Mouse (Mus musculus) cerebral cortex, adult 2 months (tissue): ENCODE data around the gene Cep170.

Source experiments
- WGBS: fragments of 180-500 bp; shearing (Covaris S2); methylation state at CpG from one replicate; pipeline ENCODE4 v1.1.7; 2018; 5-methylcytosine and 5-hydroxymethylcytosine counted together

Gene Cep170

DNA sequence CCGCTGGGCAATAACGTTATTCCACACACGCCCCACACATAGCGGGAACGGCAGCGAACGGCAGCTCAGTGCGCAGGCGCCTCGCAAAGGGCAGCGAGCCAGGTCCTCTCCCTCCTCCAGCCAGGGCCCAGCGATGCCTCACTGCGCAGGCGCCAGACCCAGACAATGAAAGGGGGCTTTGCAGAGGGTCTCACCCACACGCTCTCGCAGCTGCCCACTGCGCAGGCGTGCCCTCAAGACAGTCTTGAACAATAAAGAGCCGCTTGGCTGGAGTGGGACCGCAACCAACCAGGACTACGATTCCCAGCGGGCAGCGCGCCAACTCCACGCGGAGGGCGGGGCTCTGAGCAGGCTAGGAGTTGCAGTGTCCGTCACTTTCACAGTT lies at the start of gene Cep170:
TSS of gene Cep170 (minus strand) at position 32 of the 385 bp plus-strand sequence.
- WGBS = under 1% methylated on average over 28 of the region's 28 CpGs

DNA sequence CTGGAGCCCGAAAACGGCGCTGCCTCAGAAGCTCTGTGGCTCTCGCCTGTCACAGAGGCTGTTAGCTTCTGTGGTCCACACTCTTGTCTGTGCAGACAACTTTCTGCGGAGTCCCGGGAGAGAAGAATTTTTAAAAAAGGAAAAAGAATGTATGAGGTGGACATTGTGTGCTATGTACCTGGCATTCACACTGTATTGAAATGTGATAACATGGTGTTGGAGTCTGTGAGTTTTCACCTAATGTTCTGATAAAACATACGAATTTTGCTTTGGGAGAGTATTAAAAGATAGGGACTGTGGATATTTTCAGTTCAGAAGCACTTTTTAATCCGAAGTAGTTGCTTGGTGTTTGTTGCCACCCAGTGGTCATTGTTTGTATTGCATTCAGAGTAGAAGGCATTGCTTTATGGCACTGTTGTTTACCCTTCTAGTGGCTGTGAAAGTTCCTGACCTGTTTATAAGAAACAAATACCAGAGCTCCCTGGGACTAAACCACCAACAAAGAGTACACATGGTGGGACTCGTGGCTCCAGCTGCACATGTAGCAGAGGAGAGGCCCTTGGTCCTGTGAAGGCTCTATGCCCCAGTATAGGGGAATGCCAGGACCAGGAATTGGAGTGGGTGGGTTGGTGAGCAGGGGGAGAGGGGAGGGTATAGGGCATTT lies 48.2 kb upstream of the Cep170 start:
- WGBS = 59% methylated on average over 9 of the region's 9 CpGs

DNA sequence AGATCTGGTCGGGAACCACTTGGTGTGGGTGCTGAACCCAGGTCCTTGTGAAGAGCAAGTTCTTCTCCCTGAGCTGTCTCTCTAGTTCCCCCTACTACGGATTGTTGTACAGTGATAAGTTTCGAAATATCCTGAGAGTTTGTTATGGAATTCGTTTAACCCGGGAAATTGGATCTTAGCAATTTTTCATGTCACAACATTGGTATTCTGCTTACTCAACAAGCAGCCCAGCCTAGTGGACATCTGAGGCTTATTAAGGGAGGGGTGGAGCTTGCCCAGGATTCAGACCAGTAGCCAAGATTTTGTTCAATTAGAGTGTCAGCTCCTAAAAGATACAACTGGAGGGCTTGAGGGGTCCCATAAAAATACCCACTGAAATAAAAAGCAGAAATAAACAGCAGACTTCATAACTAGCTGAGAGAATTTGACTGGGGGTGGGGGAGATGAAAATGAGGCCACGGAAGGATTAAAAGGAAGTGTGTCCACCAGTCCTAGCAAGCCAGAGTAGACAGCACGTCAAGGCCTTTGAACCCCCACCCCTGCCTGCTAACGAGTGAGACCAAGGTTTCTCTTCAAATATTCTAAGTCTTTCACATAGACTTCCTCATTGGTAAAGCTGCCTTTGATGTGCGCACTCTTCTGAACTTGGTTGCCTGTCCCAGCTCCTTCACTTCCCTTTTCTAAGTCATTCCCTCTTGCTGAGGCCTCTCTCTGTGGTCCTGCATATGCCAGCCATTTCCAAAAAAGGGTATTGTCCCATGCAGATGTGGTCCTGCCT lies 39.1 kb upstream of the Cep170 start:
- 81% methylated on average over 9 of the region's 9 CpGs for WGBS

DNA sequence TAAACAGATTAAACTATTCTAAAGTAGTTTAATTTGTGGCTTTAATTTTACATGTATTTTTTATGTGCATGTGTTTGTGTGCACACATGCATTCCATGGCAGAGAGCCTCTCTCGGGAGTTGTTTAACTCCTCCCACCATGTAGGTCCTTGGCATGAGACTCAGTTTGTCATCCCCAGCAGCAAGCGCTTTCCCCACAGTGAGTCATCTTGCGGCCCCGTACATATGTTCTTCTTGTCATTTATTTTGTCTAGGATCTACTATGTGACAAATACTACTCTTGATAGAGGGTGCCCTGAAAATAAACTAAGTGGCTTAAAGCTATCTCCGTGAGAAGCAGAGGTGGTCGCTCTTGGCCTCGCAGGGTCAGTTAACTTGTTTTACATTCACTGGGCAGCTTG lies 37.5 kb upstream of the Cep170 start:
- 66% methylated on average over 7 of the region's 7 CpGs for WGBS

DNA sequence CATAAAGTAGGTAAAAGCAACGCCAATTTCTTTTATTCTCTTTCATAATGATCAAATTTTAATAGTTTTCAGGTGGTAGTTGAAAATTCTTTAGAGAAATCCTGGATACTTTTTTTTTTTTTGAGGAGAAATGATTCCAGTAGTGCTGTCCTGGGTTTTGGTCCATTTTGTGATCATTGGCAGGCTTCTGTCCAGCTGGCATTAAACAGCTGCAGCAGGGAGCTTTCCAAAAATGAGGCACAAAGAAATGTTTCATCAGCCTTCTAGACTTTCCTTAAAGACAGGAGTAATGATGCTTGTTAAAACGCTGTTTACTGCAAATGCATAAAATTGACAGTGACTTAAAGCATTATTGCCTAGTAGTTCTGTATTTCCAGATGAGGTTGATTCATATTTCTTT lies 35.5 kb upstream of the Cep170 start:
- 73% methylated on average over 2 of the region's 2 CpGs for WGBS

DNA sequence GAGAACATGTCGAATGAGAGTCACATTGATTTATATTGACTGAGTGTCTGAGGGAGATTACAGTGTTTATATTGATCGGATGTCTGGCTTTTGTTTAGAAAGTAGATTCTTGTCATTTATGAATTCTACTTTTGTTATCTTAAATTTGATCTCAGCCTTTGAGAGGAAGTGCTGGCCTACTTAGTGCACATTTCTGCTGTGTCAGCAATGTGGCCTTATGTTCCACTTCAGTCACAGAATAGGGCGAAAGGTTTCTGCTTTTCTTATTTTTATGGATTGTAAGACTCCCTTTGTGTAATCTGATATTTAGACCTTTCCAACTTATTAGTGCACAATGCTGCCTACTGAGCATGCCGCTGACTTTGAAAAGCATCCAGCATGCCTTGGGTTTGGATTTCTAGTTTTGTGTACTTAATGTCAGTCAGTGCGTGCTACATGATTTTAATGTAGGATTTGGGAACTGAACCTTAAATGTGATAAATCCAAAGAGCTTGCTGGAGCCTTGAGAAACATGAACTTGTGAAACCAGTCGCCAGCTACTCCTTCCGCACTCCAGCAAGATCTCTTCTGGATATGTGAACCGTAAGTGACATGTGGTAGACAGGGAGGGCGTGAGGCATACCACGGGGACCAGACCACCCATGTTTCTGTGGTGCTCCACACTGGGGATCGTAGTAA lies 34.9 kb upstream of the Cep170 start:
- WGBS = 83% methylated on average over 11 of the region's 11 CpGs

DNA sequence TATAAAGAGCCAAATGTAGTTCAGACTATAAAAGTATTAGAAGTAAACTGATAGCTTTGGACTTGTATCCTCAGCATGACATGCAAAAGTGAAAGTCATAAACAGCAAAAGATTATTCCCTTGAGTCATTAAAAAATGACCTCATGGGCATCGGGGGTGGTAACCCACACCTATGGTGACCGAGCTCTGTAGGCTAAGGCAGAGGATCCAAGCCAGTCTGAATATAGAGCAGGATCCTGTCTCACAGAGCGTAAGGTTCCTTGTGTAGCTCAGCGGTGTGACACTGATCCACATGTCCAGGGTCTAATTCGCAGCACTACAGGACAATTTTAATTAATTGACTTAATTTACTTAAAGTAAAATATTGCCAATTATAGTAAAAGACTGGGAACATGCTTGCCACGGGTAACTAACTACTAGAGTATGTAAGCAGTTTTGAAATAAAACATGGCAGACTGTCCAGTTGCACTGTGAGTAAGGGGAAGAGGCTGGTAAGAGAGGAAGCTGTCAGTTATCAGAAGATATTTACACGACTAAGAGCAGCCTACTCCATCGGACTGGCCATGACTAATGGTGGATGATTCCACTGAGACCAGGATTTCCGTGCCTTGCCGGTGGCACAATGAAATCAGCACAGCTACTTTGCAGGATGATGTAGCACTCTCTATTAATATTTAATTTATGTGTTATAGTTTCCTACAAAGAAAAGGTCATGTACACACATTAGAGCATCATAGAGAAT lies 33.4 kb upstream of the Cep170 start:
- whole genome bisulfite sequencing = 88% methylated on average over 10 of the region's 10 CpGs

DNA sequence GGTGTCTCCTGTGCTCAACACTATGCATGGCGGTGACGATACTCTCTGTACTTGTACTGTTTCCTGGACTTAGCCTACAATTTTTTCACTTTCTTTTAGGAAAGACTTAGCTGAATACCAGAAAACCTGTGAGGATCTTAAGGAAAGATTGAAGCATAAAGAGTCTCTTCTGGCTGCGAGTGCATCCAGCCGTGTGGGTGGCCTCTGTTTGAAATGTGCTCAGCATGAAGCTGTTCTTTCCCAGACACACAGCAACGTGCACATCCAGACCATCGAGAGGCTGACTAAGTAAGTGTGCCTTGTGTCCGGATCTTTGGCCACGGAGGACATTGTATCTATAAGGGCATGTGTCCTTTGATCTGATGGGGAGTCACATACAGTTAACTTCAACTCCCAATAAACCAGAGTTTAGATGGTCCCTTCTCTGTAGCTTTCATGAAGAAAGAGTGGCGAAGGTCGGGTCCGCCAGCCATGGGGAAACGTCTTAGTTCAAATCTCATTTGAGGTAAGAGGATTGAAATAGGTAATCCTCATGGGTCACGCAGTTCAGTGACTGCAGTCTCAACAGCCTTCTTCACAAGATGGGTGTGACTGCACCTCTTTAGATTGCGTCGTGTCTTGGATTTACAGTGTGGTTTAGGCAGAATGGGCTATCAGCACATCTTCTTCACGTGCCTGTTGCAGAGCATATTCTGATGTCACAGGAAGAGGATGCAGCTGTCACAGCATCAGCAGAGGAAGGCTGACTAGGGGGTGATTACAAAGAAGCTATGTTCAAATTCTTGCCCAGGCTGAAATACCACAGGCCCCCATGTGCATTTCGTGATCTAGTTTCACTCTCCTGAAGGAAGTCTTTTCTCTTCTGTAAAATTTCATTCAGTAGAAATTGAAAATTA lies 31.5 kb upstream of the Cep170 start:
- 62% methylated on average over 17 of the region's 17 CpGs for WGBS

DNA sequence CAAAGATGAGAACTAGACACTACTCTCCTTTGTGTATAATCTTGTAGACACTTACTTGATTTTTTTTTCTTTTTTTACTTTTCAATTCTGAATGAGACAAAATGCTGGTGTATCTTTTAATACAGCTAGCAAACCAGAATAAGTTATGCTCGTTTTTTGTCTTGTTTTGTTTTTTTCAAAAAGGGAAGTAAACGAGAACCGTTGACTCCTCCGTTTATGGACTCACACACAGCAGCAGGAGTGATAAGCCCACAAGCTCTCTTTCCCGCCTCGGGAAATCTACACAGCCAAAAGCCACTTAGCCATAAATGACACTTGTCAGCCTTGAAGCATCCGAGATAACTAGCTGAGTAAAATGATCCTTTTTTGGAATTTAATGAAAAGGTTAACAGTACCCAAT lies 22.7 kb upstream of the Cep170 start:
- WGBS = 84% methylated on average over 7 of the region's 7 CpGs

DNA sequence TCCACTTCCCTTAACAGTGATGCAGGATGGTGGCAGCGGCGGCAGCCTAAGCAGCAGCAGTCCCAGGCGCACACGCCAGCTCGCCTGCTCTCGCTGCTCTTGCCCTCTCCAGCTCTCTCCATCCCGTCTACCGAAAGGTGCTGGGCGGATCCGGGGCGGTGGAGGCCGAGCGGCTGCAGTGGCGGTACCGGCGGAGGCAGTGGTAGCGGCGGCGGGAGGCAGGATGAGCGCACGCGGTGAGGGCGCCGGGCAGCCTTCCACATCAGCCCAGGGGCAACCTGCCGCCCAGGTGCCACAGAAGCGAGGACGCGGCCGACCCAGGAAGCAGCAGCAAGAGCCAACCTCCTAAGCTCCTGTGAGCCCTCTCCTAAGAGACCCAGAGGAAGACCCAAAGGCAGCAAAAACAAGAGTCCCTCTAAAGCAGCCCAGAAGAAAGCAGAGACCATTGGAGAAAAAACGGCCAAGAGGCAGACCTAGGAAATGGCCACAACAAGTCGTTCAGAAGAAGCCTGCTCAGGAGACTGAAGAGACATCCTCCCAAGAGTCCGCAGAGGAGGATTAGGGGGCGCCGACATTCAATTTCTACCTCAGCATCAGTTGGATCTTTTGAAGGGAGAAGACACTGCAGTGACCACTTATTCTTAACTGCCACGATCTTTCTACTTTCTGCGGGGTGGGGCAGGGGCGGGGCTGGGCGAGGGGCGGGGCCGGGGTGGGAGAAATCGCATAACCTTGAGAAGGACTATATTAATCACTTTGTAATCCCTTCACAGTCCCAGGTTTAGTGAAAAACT lies 21.8 kb upstream of the Cep170 start:
- 39% methylated on average over 41 of the region's 41 CpGs for WGBS

DNA sequence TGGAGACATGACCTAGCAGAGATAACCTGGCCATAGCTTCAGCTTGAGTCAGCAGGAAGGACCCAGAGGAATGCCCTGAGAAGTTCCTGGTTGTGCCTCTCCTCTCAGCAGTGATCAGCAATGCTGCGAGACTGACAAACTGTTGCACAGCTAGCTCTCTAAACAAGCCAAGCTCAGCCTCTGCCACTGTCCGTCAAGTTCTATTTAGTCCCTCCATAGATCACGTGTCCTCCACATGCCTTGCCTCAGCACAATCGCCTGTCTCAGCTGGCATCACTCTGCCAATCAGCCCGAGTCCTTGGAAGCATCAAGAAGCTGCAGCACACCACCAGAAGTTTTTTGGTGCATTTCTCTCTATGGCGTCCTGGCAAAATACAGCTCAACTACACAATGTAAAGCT lies 21.0 kb upstream of the Cep170 start:
- WGBS = 80% methylated on average over 6 of the region's 6 CpGs

DNA sequence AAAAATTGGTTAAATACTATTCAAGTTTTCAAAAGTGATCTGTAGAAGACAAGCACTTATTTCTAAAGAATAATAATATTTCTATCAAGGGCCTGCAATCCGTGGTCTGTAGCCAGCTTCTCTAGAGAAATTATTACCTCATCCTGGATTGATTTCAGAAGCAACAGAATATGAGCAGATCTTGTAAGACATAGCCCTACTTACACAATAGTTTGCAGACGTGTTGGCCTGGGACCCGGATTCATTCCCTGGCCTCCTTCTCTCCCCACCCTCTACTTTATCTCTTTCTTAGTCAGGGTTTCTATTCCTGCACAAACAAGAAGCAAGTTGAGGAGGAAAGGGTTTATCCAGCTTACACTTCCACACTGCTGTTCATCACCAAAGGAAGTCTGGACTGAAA lies 20.1 kb upstream of the Cep170 start:
- 88% methylated on average over 3 of the region's 3 CpGs for WGBS

DNA sequence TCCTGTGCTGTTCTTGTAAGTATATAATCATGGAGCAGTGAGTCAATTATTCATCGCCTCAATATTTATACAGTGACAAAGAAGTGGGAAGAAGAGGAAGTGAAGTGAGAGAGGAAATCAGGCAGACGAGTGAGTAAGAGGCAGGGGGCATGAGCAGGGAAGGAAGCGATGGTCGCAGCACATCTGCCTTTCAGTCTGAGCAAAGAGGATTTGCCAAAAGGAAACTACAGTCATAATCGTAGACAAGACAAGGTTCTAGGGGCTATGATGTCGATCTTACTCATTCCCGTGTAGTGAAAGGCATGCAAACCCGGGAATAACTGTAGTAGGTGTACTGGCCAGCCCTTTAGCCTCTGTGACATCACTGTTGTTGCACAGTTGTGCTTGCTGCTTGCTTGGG lies 18.7 kb upstream of the Cep170 start:
- 54% methylated on average over 8 of the region's 8 CpGs for WGBS

DNA sequence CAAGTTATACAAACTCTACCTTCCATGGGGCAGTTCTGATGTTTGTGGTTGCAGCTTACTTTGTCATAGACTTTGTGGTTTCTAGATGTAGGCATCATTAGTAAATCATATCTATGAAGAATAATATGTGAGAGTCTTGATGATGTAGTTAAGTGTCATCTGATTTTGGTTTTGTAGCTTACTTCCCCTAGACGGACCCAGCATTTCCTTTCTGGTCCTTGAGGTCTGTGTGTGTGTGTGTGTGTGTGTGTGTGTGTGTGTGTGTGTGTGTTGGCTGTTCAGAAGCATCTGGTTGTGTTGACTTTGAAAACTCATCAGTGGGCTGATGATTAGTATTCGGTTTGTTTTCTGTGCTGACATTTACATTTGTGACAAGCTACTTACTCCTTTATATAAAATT lies 18.2 kb upstream of the Cep170 start:
- 84% methylated on average over 2 of the region's 2 CpGs for WGBS

DNA sequence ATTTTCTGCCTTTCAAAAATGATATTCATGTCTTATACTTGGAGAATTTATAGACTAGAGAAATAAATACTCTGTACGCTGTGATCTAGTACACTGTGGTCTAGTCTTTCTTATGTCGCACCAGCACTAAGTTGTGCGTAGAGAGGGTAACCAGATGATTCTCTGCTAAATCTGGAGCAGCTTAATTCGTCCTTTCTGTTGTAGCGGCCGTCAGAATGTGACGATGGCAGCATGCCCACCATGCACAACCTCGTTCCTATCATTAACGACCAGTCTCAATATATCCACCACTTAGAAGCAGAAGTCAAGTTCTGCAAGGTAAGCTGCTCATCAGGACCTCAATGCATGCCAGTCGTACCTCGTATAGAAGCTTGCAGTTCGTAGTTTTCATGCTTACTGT lies 14.8 kb upstream of the Cep170 start:
- WGBS = 59% methylated on average over 12 of the region's 12 CpGs

DNA sequence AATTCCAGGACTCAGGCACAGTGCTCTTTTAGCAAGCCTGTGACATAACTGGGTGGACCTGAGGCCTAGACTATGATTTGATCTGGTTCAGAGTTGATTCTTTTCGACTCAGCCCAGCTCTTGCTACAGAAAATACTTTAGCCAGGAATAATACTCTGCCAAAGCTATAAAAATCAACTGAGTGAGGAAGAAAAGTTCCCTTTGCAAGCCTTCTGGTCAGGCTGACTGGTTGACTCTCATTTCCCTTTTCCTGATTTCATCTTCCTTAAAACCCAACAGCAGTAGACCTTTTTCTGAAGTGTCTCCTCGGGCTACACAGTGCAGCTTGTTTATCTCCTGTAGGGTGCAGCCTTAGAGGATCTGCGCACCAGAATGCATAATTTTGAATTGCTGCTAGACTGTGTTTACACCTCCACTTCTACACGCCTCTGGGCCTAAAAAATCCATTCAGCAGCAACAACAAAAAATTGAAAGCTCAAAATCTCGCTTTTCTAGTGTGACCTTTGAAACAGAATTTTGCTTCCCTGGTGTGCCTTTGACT lies 14.1 kb upstream of the Cep170 start:
- WGBS = 43% methylated on average over 5 of the region's 5 CpGs

DNA sequence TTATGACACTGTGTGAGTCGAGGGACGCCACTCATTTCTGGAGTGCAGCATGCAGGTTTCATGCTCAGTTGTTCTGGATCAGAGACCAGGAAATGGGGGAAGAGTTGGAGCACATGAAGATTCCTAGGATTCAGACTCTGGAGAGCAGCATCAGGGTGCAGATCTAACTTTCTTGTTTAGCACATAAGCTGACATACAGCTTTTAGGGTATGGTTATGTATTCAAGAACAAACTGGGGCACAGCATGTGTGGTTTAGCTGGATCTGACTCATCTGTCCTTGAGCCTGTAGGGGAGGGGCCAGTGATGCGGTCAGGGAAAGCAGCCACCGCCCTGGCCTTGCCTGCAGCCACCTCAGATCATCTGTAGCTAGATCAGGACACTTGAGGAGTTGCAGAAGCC lies 13.5 kb upstream of the Cep170 start:
- 76% methylated on average over 4 of the region's 4 CpGs for WGBS

DNA sequence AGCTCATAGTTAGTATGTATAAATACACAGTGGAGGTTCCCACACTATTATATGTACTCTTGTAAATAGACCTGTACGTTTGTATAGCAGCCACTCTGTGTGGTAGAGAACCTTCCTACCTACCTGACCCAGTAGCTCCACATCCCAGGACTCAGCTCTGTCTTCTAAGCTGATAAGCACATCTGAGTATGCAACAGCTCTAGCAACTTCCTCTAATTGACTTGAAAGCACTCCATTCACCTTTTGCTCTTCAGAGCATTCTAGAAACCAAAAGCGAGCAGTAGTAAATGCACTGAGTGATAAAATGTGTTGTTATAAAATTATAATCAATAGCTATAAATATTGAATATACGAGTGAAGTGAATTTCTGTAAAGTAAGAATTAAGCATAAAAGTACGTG lies 13.1 kb upstream of the Cep170 start:
- 89% methylated on average over 4 of the region's 4 CpGs for WGBS

DNA sequence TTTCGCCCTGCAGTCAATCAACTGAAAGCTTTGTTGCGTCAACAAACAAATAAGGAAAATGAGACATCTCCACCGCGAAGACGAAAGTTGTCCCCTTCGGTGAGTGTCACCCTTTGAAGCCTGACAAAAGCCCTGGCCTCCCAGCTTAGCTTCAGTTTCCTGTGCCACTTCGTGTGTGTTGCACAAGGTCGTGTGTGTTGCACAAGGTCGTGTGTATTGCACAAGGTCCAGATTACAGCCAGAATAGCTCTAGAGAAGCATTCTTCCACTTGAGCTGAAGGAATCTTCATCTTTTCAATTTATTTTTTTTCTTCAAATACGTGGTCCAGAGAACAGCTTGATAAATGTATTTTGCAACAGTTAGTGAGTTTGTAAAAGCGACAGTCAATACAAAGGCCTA lies 12.3 kb upstream of the Cep170 start:
- 88% methylated on average over 11 of the region's 11 CpGs for WGBS

DNA sequence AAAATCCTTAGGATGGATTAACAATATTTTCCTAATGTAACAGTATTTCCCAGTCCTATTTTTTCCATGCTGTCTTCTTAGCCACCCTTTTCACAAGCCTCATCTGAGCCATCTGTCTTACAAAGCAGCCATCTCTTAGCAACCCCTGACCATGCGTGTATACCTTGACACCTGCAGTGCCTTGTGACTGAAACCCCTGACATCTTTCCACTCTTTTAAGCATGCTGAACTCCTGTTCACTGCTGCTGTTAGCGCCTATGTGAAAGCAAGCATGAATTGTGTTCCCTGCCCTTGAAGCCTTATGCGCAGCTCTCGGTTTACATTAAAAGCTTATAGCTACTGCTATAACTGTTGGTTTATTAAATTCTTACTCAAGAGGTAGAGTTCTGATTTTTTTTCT lies 11.2 kb upstream of the Cep170 start:
- 98% methylated on average over 4 of the region's 4 CpGs for whole genome bisulfite sequencing
